Mouse (Mus musculus) midbrain, embryonic 12.5 days (tissue): ENCODE measurements at regions not wholly inside any gene's neighbourhood (a gene's known extent, or its start where the extent isn't known, plus 50 kb on each side); places are given as distances from the start of the nearest gene placed in this dataset.
"Not testable (repeated sequence)": the region's sequence is repeated elsewhere in the genome, so short reads cannot be mapped to it uniquely, and the experiment has no call there.

Source experiments
- ATAC-seq: fragments of 200-750 bp; cut with Nextera tagmentation; 2 replicates; pipeline ENCODE4 v1.8.0; 2017; ENCODE audit warnings: low read depth, moderate TSS enrichment, moderate library complexity; ENCODE audit not compliant: low FRiP score
- H3K27ac ChIP-seq: fragments of 300-500 bp; sonication (generic); replicated peaks from 2 replicates; pipeline ENCODE4 v1.5.1; 2016; ENCODE audit warnings: mild to moderate bottlenecking
- H3K27me3 ChIP-seq: fragments of 300-500 bp; sonication (generic); 2 replicates; pipeline ENCODE4 v1.6.1; 2016; ENCODE audit warnings: mild to moderate bottlenecking
- H3K36me3 ChIP-seq: fragments of 300-500 bp; sonication (generic); 2 replicates; pipeline ENCODE4 v1.6.1; 2016
- H3K4me1 ChIP-seq: fragments of 300-500 bp; sonication (generic); 2 replicates; pipeline ENCODE4 v1.6.1; 2016
- H3K4me2 ChIP-seq: fragments of 300-500 bp; sonication (generic); replicated peaks from 2 replicates; pipeline ENCODE4 v1.6.1; 2016; ENCODE audit warnings: mild to moderate bottlenecking, moderate library complexity
- H3K4me3 ChIP-seq: fragments of 300-500 bp; sonication (generic); 2 replicates; pipeline ENCODE4 v1.5.1; 2016; ENCODE audit warnings: mild to moderate bottlenecking
- H3K9ac ChIP-seq: fragments of 300-500 bp; sonication (generic); replicated peaks from 2 replicates; pipeline ENCODE4 v1.6.1; 2016; ENCODE audit warnings: mild to moderate bottlenecking, moderate library complexity
- H3K9me3 ChIP-seq: fragments of 300-500 bp; sonication (generic); 2 replicates; pipeline ENCODE4 v1.6.1; 2016; ENCODE audit warnings: mild to moderate bottlenecking
- WGBS: fragments of 180-500 bp; shearing (Covaris S2); methylation state at CpG from one replicate; pipeline ENCODE4 v1.1.7; 2016; 5-methylcytosine and 5-hydroxymethylcytosine counted together

DNA sequence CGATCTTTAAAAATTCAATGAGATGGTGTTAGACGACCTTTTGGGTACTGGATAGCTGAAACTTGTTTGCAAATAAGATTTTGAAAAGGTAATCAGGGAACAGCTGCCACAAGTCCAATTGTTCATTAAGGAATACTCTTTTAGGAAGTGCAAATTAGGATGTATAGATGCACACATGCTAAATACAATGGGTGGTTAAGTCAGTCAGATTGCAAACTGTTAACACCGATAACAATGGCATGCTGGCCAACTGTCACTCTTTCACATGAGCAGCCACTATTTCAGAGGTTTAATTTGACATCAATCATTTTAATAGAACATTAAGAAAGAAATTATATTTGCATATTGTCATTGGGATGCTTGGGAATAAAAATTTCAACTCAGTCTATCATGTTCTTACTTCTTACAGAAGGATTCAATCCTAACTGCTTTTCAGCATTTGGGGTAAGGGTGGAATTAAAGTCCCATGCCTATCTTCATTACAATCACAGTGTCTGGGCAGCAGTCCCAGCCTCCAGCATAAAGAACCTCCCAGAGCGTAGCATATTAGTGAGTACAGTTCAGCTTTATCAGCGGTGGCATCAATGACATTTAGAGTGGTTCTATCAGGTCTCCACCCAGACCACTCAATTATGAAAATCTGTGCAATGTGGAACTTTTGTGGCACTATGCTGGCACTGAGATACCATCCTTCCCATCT, 385.8 kb upstream of the Slc39a10 start:
- WGBS: 54% methylated on average over 5 of the region's 5 CpGs
- no peak overlapping the region for H3K4me2 ChIP-seq
- peaks cover 6% of the 10 kb centered on the region for H3K4me1 ChIP-seq
- H3K36me3 ChIP-seq: no peaks in the 10 kb centered on the region
- H3K27ac ChIP-seq: 0 out of 2 replicates have a peak overlapping the region, but pooled peaks have one; percentile 15
- H3K9ac ChIP-seq: no peak overlapping the region
- peak; percentile 68 for ATAC-seq
- no peak overlapping the region for H3K4me3 ChIP-seq
- H3K9me3 ChIP-seq: no peaks in the 10 kb centered on the region
- no peaks in the 10 kb centered on the region for H3K27me3 ChIP-seq

DNA sequence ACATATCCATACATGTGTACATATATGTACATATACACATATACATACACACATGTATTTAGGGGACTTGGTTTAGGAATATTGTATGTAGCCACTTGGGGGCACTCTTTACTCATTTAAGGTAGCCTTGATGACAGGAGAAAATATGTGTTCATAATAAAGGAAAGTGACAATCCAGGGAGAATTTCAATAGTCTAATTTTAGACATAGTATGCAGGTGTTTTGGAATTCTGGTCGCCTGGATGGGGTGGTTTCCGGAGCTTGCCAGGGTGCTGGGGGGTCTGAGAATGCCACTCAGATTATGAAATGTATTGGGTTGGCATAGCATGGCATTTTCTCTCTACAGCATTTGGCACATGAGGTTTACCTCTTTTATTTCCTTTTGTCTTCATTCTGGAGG, 385.2 kb upstream of the Slc39a10 start:
- peak; percentile 76 for ATAC-seq
- 15% methylated on average over 2 of the region's 2 CpGs for WGBS
- 0 out of 2 replicates have a peak overlapping the region, but pooled peaks have one; percentile 15 for H3K27ac ChIP-seq

DNA sequence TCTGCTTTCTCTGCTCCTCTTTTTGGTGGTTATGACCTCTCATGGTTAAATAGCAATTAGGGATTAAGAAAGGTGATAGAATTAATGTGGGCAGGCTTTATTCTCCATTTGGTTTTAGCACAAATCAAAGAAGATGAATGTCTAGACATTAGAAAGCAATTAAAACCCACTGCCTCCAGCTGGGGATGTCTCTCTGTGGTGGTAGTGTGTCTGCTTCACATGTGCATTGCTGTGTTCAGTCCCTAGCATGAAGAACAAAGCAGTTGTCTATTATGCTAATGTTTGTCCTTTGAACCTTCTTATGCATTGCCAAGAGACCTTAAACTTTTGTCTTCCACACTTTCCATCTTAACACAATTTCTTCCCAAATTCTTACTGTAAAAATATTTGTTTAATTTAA, 379.5 kb upstream of the Slc39a10 start:
- H3K9me3 ChIP-seq: no peaks in the 10 kb centered on the region
- no peaks in the 10 kb centered on the region for H3K4me1 ChIP-seq
- ATAC-seq: no peak
- no peak overlapping the region for H3K4me3 ChIP-seq
- no peak overlapping the region for H3K27ac ChIP-seq
- no peaks in the 10 kb centered on the region for H3K36me3 ChIP-seq
- no peak overlapping the region for H3K9ac ChIP-seq
- H3K4me2 ChIP-seq: no peak overlapping the region
- no peaks in the 10 kb centered on the region for H3K27me3 ChIP-seq

More for the DNA sequence above, 385.2 kb upstream of the Slc39a10 start:
- no peak overlapping the region for H3K9ac ChIP-seq
- no peaks in the 10 kb centered on the region for H3K9me3 ChIP-seq
- no peak overlapping the region for H3K4me3 ChIP-seq
- no peaks in the 10 kb centered on the region for H3K27me3 ChIP-seq
- no peak overlapping the region for H3K4me2 ChIP-seq
- H3K4me1 ChIP-seq: peaks cover 6% of the 10 kb centered on the region
- H3K36me3 ChIP-seq: no peaks in the 10 kb centered on the region

DNA sequence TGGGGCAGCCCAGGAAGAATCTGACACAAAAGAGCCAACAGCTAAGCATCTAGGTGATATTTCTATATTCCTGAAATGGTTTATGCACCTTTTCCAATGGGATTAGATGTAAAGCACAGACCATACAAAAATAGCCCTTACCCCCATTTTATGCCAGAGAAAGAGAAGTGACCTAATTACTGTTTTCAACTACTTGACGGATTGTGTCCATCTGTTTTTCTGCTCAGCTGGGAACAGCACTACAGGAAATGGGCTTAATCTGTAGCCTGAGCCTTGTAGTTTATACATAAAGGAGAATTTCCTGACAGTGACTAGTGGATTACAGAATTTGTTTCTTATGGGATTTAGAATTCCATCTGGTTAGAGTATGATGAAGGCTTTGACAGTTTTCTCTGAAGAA, 371.0 kb upstream of the Slc39a10 start:
- Histone ChIP-seq H3K27me3 (no peaks in the 10 kb centered on the region), H3K4me1 (no peaks in the 10 kb centered on the region), H3K4me3 (no peak overlapping the region), H3K9ac (no peak overlapping the region), H3K4me2 (no peak overlapping the region), H3K27ac (no peak overlapping the region), H3K36me3 (no peaks in the 10 kb centered on the region), H3K9me3 (no peaks in the 10 kb centered on the region)
- 68% methylated on average over 1 of the region's 1 CpGs for WGBS
- ATAC-seq: no peak

DNA sequence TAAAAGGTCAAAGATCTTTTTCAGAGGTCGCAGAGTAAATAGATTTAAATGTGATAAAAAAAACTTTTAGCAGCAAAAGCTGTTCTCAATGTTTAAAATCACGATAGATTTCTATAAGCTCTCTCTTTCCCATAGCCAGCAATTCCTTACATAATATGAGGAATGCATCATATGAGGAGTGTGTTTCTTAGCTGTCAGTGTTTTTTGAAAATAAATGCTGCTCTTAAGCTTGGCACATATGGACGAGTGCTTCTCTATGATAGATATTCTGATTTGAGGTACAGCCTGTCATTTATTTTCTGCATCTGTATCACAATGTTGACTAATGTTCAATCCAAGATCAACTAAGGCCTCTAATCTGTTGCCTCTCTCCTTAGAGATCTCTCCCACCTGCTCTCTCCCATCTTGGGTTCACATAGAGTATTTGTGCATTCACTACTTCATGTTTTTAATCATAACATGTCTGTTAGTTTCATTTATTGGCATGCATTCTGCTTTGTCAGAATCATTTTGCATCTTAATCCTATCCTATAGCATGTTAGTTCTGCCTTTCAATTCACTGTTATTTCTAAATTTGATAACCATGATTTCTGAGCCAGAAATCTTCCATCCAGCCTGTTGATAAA, 369.0 kb upstream of the Slc39a10 start:
- no peaks in the 10 kb centered on the region for H3K4me1 ChIP-seq
- no peak for ATAC-seq
- no peaks in the 10 kb centered on the region for H3K27me3 ChIP-seq
- no peak overlapping the region for H3K9ac ChIP-seq
- no peaks in the 10 kb centered on the region for H3K36me3 ChIP-seq
- H3K4me3 ChIP-seq: no peak overlapping the region
- H3K27ac ChIP-seq: no peak overlapping the region
- WGBS: 88% methylated on average over 3 of the region's 3 CpGs
- H3K9me3 ChIP-seq: no peaks in the 10 kb centered on the region
- H3K4me2 ChIP-seq: no peak overlapping the region

DNA sequence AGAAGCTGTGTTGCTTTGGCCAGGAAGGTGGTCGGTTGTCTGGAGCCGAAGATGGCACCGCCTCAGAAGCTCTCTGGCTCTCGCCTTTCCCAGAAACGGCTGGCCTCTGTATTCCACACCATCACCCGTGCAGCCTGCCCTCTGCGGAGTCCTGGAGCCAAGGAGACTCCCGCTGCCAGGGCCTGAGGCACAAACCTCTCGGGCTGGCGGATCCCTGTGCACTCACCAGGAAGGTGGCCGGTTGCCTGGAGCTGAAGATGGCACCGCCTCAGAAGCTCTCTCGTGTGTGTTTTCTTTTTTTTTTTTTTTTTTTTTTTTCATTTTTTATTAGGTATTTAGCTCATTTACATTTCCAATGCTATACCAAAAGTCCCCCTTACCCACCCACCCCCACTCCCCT, 358.1 kb upstream of the Slc39a10 start:
- H3K27me3 ChIP-seq, H3K4me1 ChIP-seq, H3K4me3 ChIP-seq, ATAC-seq, H3K4me2 ChIP-seq, H3K27ac ChIP-seq, H3K9me3 ChIP-seq, H3K9ac ChIP-seq, H3K36me3 ChIP-seq: not testable (repeated sequence)
- 87% methylated on average over 13 of the region's 13 CpGs for WGBS

DNA sequence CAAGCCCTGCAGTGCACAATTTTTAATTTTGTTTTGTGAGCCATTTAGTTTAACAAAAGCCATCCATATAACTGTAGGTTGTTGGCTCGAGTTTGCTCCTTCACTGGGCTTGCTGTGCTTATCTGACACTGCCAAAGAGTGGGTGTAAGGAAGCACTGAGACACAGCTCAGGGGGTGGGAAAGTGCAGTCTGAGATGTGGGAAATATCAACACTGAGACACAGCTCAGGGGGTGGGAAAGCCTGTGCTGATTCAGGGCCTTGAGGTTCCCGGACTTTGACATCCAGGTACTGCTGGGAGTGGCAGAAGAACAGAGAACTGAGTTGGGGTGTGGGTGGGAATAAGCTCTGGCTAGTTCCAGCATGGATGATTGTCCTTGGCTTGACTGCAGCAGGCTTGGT, 324.4 kb upstream of the Slc39a10 start:
- 80% methylated on average over 2 of the region's 2 CpGs for WGBS
- no peak overlapping the region for H3K27ac ChIP-seq
- H3K4me3 ChIP-seq: no peak overlapping the region
- no peak overlapping the region for H3K4me2 ChIP-seq
- no peaks in the 10 kb centered on the region for H3K36me3 ChIP-seq
- no peak for ATAC-seq
- H3K27me3 ChIP-seq: no peaks in the 10 kb centered on the region
- no peaks in the 10 kb centered on the region for H3K4me1 ChIP-seq
- no peaks in the 10 kb centered on the region for H3K9me3 ChIP-seq
- H3K9ac ChIP-seq: no peak overlapping the region

DNA sequence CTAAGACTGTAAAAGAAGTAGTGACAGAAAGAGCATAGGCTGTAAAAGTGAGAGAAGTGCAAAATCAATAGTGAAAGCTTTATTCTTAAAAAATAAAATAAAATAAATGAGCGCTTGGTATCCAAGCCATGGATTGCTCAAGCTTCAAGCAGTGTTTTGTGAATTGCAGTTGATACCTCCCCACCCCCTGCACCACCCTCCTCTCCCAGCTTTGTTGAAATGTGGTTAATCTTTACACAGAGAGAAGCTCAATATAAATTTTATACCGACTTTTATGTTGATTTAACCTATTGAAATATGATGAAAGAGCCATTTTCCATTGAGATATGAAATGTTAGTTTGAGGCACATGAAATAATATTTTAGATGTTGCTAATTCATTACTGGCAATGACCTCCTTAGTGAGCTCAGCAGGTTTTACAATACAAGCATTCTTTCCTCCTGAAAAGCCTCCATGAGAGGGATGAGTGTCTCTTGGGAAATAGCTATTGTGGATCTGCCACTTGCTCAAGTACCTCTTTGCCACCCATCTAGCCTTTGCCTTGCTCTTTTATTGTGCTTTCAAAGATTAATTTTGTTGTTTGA, 323.9 kb upstream of the Slc39a10 start:
- Histone ChIP-seq H3K27me3 (no peaks in the 10 kb centered on the region), H3K36me3 (no peaks in the 10 kb centered on the region), H3K4me3 (no peak overlapping the region), H3K4me2 (no peak overlapping the region), H3K9ac (no peak overlapping the region), H3K4me1 (no peaks in the 10 kb centered on the region), H3K9me3 (no peaks in the 10 kb centered on the region), H3K27ac (no peak overlapping the region)
- 83% methylated on average over 2 of the region's 2 CpGs for WGBS
- no peak for ATAC-seq

DNA sequence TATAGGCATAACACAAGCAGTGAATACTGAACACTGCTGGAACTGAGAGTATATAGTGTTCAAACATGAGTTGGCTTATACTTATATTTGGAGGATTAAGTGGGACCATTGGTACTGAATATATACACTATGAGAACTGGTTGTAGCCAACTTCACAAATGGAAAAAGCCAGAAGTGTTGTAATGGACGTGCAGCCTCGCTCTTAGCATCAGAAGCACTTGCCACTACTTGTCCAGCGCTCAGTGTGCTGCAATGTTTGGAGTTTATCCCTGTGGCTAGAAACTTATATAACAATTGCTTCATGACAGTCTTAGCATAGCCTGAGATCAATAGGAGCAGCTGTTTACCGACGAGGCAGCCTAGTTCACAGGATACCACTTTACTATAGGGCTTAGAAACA, 320.8 kb upstream of the Slc39a10 start:
- no peaks in the 10 kb centered on the region; the same call in 1 of the 2 replicates for H3K9me3 ChIP-seq
- no peaks in the 10 kb centered on the region for H3K27me3 ChIP-seq
- H3K4me3 ChIP-seq: no peak overlapping the region
- no peak overlapping the region for H3K9ac ChIP-seq
- H3K27ac ChIP-seq: no peak overlapping the region
- no peaks in the 10 kb centered on the region for H3K4me1 ChIP-seq
- no peak for ATAC-seq
- H3K4me2 ChIP-seq: no peak overlapping the region
- no peaks in the 10 kb centered on the region for H3K36me3 ChIP-seq
- WGBS: 82% methylated on average over 5 of the region's 5 CpGs

DNA sequence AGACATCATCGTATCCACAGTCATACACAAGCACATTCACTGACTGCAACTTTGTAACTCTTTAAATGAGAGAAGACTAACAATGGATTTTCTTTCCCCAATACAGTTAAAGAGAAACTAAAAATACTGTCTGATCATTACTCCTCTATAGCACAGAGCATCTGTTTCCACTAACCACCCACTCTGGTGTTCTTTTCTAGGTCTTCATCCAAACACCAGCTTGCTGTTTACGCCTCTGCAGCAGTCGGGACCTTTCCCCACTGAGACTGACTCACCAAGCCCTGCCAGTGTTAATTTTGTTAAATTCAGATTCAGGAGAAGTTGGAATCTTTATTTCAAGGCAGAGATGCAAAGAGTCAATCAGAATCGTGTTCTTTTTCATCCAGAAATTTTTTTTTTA, 300.3 kb upstream of the Slc39a10 start:
- Histone ChIP-seq H3K27ac (no peak overlapping the region), H3K4me1 (no peaks in the 10 kb centered on the region), H3K4me3 (no peak overlapping the region), H3K9ac (no peak overlapping the region), H3K36me3 (no peaks in the 10 kb centered on the region), H3K9me3 (no peaks in the 10 kb centered on the region), H3K4me2 (no peak overlapping the region), H3K27me3 (no peaks in the 10 kb centered on the region)
- WGBS: 84% methylated on average over 4 of the region's 4 CpGs
- no peak for ATAC-seq

DNA sequence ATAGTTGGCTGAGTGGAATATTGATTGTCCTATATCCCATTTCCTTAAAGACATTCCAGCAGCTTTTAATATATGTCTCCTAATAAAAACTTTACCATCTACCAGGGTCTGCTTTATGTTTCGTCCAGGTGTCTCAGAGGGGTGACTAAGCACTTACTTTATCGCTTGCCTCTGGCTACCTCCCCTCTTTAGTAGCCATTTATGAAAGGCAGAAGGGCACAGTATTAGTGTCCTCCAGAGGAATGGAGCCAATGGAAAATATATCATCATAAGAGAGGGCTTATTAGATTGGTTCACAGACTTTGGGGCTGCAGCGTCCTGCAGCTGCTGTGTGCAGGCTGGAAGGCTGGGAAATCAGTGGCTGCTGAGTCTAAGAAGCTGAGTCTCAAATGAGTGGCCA, 271.8 kb upstream of the Slc39a10 start:
- H3K27me3 ChIP-seq: no peaks in the 10 kb centered on the region
- H3K4me2 ChIP-seq: no peak overlapping the region
- 77% methylated on average over 3 of the region's 3 CpGs for WGBS
- no peak for ATAC-seq
- H3K9ac ChIP-seq: no peak overlapping the region
- no peak overlapping the region for H3K27ac ChIP-seq
- H3K4me3 ChIP-seq: no peak overlapping the region
- peaks cover 9% of the 10 kb centered on the region for H3K4me1 ChIP-seq
- H3K36me3 ChIP-seq: no peaks in the 10 kb centered on the region
- H3K9me3 ChIP-seq: no peaks in the 10 kb centered on the region

DNA sequence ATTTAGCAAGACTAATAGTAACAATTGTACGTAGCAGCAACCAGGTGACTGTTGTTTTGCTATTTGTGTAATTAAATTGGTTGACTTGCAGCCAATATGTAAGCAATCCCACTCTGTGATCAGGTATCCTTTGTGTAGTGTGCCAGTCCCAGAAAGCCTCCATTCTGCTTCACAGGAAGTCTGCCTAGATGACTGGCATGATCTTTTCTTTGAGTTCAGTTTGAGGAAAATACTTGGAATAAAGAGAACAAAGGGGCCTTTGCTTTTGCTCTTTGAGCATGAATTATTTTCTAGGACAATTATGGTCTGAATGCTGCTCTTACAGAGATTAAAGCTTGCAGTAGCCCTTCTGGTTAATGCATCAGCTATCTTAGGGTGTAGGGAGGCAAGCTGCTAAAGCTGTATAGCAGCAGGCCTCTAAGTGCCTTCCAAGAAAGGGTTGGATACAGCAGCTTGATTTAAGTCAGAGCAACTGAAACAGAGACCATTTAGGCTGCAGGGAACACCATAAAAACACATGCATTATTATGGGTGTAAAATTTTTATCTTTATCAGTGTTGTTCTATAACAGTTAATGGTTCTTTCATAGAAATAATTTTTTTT, 271.3 kb upstream of the Slc39a10 start:
- Histone ChIP-seq H3K4me3 (no peak overlapping the region), H3K9ac (no peak overlapping the region), H3K27ac (no peak overlapping the region), H3K9me3 (no peaks in the 10 kb centered on the region), H3K4me1 (peaks cover 9% of the 10 kb centered on the region), H3K36me3 (no peaks in the 10 kb centered on the region), H3K27me3 (no peaks in the 10 kb centered on the region), H3K4me2 (no peak overlapping the region)
- ATAC-seq: peak; percentile 83
- WGBS: 27% methylated on average over 1 of the region's 1 CpGs
